Mouse (Mus musculus) heart, adult 9 months (tissue): Measurements from ENCODE around the gene Tm6sf1.

Experiments
- DNase-seq, 2 experiments: peaks; one replicate each; pipeline ENCODE4 v3.0.0; 2022; ENCODE audit warnings: low spot score in 2 of 2

Gene Tm6sf1

GRCm38 (mm10) chr7:81885128-81885527 is 26.3 kb downstream of the Tm6sf1 start:
- DNase-seq = no peak

DNA sequence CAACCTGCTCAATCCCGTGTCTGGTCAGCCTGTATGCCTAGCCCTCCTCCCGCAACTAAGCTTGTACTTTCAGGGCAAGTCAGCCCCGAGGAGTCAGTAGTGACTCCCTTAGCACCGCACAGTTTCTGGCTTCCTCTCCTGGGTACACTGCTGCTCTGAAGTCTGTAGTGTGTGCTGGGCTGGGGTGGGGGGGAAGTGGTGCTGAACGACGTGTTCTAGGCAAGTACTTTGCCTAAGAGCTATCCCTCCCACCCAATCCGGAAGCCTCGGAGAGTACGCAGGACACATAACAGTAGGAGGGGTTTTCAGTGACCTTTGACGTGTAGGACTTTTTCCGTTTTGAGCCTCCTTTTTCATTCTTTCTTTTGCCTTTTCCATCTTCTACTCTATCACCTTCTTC is 40.6 kb downstream of the Tm6sf1 start:
- DNase-seq = no peak

DNA sequence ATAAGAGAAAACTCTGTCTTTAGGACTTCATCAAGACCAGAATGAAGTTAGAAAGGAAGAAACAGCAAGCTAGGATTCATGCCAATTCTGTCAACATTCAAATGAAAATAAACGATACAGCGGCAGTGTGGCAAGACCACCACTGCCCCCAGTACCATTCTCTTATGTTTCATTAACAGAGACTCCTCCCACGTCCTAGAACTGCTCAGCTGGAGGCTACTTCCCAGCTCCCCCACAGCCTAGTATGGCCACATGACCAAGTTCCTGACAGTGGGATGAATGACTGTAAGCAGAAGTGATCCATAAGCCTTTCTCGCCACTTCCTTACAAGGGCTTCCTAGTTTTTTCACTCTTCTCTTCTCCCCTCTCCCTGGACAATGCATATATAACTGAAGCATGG is 45.3 kb downstream of the Tm6sf1 start:
- no peak for DNase-seq

- DNase-seq = no peak
Measured at GRCm38 (mm10) chr7:81904926-81905325, 46.1 kb downstream of the Tm6sf1 start.

- DNase-seq = no peak
Measured at GRCm38 (mm10) chr7:81918316-81918715, 59.5 kb downstream of the Tm6sf1 start.

GRCm38 (mm10) chr7:81920314-81920713 is 61.5 kb downstream of the Tm6sf1 start:
- no peak for DNase-seq

DNA sequence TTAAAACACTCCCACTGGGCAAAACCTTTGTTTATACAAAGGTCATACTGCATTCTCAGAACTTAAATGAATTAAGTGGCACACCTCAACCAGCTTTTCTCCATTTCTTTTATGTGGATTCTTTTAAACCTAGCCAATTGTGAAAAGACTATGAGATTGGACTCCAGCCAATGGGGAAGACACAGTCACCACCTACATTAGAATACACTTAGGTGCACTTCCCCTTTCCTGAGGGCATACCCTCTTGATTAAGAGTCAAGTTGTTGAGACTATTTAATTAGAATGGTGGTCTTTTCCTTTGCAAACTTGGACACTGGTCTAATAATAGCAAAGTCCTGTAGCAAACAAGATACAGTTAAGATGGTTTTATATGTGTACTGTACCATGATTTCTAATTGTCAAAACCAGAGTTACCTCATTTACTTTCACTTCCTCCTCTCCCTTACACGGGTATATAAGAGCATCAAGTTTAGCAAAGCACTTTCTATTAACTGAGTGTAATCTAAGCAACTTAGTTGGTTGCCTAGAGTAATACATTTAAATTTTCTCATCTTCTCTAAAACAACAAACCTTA is 62.7 kb downstream of the Tm6sf1 start:
- no peak for DNase-seq

GRCm38 (mm10) chr7:81928998-81929397 is 70.2 kb downstream of the Tm6sf1 start:
- no peak for DNase-seq

DNA sequence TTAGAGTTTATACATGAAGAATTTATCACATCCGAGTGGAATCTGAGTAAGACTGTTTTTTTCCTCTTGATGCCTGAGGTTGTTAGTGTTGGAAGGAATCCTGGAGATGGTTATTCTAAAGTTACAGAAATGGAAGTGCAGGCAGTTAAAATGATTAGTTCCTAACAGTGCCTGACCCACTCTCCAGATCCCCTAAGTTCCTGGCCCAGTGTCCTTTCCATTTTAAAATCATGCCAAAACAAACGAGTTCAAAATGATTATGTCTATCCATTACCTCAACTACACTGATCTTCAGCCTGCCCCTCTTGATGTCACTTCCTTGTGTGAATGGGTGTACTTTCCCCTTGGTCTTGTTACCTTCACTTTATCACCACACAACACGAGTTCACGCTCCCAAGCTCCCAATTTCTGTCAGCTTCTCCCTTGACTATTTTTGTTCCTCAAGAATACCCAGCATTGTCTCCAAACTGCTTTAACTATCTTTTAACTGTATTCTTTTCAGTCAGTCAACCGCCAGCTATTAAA is 73.8 kb downstream of the Tm6sf1 start:
- peak; percentile 12 to 13 for DNase-seq

DNA sequence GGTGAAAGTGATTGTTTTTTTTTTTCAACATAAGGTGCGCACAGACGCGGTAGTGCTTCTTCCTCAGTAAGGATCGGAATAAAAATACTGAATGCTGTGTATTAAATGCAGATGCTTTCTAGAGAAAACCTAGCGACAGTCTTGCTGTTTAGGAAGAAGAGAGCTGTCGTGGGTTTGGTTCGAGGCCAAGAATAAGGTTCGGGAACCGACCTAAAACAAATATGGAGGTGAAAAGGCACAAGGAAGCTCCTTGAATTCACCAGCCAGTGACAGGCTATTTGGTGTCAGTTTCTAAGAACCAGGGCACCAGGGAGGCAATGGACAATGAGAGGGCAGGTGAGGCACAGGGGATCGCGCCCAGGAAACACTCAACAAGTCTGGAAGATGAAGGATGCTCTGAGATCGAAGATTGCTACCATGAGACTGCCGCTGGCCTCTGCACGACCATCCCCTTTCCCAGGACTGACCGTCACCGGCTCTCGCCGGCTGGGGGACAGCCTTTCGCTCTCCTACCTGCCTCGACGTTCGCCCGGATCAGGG is 74.3 kb downstream of the Tm6sf1 start:
- peak; percentile 6 to 7 for DNase-seq

GRCm38 (mm10) chr7:81933601-81934266 is 74.9 kb downstream of the Tm6sf1 start:
- peak; percentile 42 to 46 for DNase-seq
